Mouse (Mus musculus) inflammation-experienced regulatory T-cells, adult 6 months (primary cell): ENCODE results near the gene Sirt4. TPM values are rescaled to one million over a fixed set of nuclear protein-coding genes. Genes with fewer than 3 reads are reported as not detected.
"Not testable (repeated sequence)": the region's sequence is repeated elsewhere in the genome, so short reads cannot be mapped to it uniquely, and the experiment has no call there.

ENCODE experiments used
- ATAC-seq: one replicate; pipeline ENCODE4 v1.8.0; 2017
- polyA plus RNA-seq, 3 experiments: library from polyadenylated mRNA; unstranded; fragments of 100-300 nt; shearing (Covaris generic); gene quantifications; one replicate each; pipeline ENCODE4 v1.2.1; 2017

Gene Sirt4
- polyA plus RNA-seq = 10 to 100 TPM; 12.0 to 18.5 (median 14.8) TPM

GRCm38 (mm10) chr5:115483947-115484920 lies at the start of gene Sirt4:
Gene Sirt4 (minus strand): TSS chr5:115484725.
- ATAC-seq = peak; percentile 91

- ATAC-seq = no peak
These were observed 47.2 kb upstream of the Sirt4 start for GRCm38 (mm10) chr5:115531671-115532270.

- no peak for ATAC-seq
These were observed 45.9 kb upstream of the Sirt4 start for GRCm38 (mm10) chr5:115530447-115530809.

GRCm38 (mm10) chr5:115529742-115530446 lies 45.4 kb upstream of the Sirt4 start:
- no peak for ATAC-seq

- no peak for ATAC-seq
These were observed 44.8 kb upstream of the Sirt4 start for GRCm38 (mm10) chr5:115529364-115529741.

GRCm38 (mm10) chr5:115528128-115528527 lies 43.6 kb upstream of the Sirt4 start:
- no peak for ATAC-seq

- ATAC-seq = no peak
These were observed 42.1 kb upstream of the Sirt4 start for GRCm38 (mm10) chr5:115526456-115527202.

- no peak for ATAC-seq
These were observed 41.4 kb upstream of the Sirt4 start for GRCm38 (mm10) chr5:115525943-115526342.

GRCm38 (mm10) chr5:115525416-115525815 lies 40.9 kb upstream of the Sirt4 start:
- no peak for ATAC-seq

GRCm38 (mm10) chr5:115524471-115524870 lies 39.9 kb upstream of the Sirt4 start:
- no peak for ATAC-seq

- ATAC-seq = no peak
These were observed 39.4 kb upstream of the Sirt4 start for GRCm38 (mm10) chr5:115523971-115524370.

- no peak for ATAC-seq
These were observed 38.5 kb upstream of the Sirt4 start for GRCm38 (mm10) chr5:115522981-115523499.

GRCm38 (mm10) chr5:115522531-115522930 lies 38.0 kb upstream of the Sirt4 start:
- ATAC-seq = no peak

GRCm38 (mm10) chr5:115521553-115522461 lies 37.3 kb upstream of the Sirt4 start:
- peak; percentile 93 for ATAC-seq

GRCm38 (mm10) chr5:115520325-115520869 lies 35.9 kb upstream of the Sirt4 start:
- no peak for ATAC-seq

GRCm38 (mm10) chr5:115518214-115518613 lies 33.7 kb upstream of the Sirt4 start:
- ATAC-seq = not testable (repeated sequence)

GRCm38 (mm10) chr5:115517501-115517900 lies 33.0 kb upstream of the Sirt4 start:
- ATAC-seq = no peak

GRCm38 (mm10) chr5:115516908-115517307 lies 32.4 kb upstream of the Sirt4 start:
- ATAC-seq = no peak

- peak; percentile 76 for ATAC-seq
These were observed 31.8 kb upstream of the Sirt4 start for GRCm38 (mm10) chr5:115516081-115516907.
